Mouse (Mus musculus) urinary bladder, postnatal 0 days (tissue): ENCODE results near the gene D17H6S53E. TPM values are rescaled to one million over a fixed set of nuclear protein-coding genes. Genes with fewer than 3 reads are reported as not detected.

Experiments used
- polyA plus RNA-seq: library from polyadenylated mRNA; unstranded; fragments of >200 nt; fragmentation: Nextera tagmentation; extraction: Ambion mirVana; gene quantifications from 2 replicates; pipeline ENCODE4 v1.2.1, GENCODE M21; 2015

Gene D17H6S53E
- polyA plus RNA-seq, result 9.9 and 10.8 TPM in 2 replicates

DNA sequence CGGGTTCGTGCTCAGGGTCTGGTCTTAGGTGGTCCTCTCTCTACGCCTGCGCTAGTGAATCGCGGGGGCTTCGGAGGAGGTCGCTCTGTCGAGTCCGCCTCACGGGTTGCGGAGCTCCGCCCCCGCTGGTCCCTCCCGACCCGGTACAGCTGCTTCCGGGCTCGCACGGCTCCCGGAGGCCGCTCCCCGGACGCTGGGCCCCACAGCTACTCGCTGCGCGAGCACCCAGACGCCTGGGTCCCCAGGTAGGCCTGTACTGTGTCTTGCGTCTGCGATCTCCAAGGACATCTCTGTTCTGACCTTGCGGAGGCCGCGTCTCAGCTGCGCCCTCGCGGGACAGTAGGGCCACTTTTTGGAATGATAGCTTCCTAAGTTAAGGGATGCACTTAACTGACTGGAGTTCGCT lies at the start of gene D17H6S53E:
D17H6S53E (plus strand) TSS at position 168 of the 406 bp plus-strand sequence.

DNA sequence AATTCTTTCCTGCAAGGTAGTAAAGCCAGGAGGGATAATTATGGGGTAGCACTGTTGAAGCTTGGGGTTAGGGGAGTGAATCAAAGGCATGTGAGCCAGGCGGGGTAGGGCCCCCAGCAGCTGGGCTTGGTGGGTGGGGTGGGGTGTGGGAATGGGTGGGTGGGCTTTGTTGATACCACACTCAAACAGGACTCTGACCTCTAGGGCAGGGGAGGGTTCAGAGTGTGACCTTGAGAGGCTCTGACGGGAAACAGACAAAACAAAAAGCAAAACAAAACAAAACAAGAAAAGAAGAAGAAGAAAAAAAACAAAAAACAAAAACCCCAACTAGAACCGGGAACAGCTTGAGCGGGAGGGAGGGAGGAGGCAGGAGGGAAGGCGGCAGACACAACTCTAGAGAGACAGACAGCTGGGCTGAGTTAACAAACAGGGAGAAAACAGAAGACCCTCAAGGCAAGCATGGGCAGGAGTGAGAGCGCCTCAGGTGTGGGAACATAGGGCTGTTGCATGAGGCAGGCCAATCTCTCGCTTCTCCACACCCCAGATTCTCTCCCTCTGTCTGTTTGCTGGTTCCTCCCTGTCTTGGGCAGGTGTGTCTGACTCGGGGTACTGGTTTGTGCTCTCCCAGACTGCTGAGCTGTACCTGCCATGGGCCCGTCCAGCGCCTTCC lies 49.5 kb upstream of the D17H6S53E start, which contains the start of gene Ly6g6e:
Ly6g6e (plus strand) TSS at position 396 of the 670 bp plus-strand sequence.

GRCm38 (mm10) chr17:35077786-35078233 lies 48.4 kb upstream of the D17H6S53E start, which contains the start of gene Ly6g6d:
Ly6g6d (minus strand) TSS chr17:35078065.

GRCm38 (mm10) chr17:35085208-35085865 lies 40.8 kb upstream of the D17H6S53E start, which contains the start of gene Ly6g6f:
Ly6g6f (minus strand) TSS chr17:35085610.

DNA sequence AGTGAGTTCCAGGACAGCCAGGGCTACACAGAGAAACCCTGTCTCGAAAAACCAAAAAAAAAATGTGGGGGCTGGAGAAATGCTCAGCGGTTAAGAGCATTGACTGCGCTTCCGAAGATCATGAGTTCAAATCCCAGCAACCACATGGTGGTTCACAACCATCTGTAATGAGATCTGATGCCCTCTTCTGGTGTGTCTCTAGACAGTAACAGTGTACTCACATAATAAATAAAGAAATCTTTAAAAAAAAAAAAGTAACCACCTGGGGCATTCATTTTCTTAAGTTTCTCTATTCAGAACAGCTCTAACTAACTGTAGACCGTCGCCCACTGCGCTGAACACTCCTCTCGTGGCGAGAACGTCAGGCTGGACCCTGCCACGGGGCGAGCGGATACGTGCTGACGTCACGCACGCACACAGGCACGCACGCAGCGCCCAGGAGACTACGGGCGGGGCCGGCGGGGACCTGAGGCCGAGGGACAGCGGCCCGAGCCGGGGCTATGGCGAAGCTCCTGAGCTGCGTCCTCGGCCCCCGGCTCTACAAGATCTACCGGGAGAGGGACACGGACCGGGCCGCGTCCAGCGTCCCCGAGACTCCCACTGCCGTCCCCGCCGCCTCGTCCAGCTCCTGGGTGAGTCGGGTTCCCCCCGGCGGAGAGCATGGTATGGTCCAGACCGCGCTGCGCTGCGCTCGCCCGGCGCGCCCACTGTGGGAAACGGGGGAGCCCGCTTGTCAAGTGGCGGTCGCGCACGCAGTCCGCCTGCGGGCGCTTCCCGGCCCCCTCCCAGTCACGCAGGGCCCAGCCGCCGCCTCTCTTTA lies 37.1 kb upstream of the D17H6S53E start, which contains the start of gene Abhd16a:
Abhd16a (plus strand) TSS at position 439 of the 820 bp plus-strand sequence.

GRCm38 (mm10) chr17:35108097-35108496 lies 18.1 kb upstream of the D17H6S53E start, which contains the start of gene Ly6g5c:
Ly6g5c (plus strand) TSS chr17:35108279.

GRCm38 (mm10) chr17:35115046-35116019 lies 10.8 kb upstream of the D17H6S53E start, which contains the start of gene Ly6g5b:
Ly6g5b (minus strand) TSS chr17:35115428.

DNA sequence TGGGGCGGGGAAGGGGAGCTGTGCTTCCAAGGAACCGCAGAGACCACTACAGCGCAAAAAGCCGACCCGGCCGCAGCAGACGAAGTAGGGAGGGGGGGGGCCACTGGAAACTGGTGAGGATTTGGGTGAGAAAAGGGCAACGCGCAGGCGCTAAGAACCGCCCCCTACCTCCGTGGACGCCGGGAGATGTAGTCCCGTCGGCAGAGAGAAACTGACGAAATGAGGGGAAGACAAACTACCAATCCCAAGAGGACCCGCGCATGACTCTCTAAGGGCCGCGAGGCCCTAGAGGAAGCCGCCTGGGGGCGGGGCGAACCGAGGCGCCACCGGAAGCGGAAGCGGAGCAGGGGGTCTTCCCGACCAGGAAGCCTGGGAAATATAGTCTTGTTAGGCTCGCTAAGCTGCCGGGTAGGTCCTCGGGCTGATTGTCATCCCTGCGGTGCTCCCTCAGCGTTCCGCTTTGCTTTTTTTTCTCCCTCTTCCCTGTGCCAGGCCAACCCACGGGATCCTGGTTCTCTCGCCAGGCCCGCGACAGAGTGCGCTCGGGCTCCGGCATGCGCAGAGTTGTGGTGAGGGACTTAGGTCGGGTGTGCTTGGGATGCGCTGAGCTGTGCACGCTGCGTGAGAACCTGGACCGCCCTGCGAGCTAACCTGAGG lies 4.9 kb upstream of the D17H6S53E start, which contains the start of gene Gpank1:
Gpank1 (plus strand) TSS at position 313 of the 657 bp plus-strand sequence.

DNA sequence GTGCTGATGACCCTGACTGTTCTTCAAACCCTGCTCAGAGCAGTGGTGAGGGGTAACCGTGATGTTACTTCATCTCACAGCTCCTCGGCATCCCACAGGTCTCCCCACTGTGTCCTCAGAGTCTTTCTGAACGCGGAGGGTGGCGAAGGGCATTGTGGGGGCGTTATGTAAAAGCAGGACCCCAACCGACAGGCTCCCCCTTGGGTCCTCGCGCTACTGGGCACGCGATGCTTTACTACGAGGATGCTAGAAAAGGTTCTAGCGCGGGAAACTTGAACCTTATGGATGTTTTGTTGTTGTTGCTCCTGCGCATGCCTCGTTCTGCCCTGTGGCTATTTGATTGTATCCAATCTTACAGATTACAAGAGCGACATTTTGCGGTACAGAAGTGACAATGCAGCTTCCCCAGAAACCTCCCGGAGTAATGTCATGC lies 4.3 kb upstream of the D17H6S53E start, which contains the start of gene Csnk2b:
Csnk2b (minus strand) TSS at position 183 of the 433 bp plus-strand sequence.

DNA sequence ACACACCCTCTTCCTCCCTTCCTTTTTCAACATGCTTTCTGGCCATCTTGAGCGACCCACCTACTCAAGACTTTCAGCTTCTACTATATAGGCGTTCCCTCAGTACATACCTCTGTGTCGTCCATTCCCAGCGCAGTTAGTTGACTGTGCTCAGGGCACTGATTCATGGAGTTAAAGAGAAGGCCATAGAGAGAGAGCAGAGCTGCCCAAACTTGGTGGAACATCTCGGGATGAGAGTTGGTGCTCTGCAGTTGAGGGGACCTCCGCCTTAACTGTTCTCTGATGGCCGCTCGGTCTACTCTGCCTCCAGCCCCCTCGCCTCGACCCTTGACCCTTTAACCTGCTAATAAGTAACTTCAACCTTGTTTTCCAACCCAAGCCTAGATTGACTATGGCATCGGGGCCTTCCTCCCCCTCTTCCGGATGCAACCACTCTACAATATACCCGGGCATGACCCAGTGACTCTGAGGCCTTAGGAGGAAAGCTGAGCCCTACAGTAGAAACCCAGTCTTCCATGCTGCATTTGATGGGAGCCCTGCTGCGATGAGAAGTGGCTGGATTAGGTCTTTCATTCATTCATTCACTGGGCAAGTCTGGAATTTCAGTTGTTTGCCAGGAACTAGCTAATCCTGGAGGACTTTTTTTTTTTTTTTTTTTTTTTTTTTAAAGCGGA lies 5.5 kb downstream of the D17H6S53E start, which contains the start of gene Apom:
Apom (minus strand) TSS at position 551 of the 674 bp plus-strand sequence.

DNA sequence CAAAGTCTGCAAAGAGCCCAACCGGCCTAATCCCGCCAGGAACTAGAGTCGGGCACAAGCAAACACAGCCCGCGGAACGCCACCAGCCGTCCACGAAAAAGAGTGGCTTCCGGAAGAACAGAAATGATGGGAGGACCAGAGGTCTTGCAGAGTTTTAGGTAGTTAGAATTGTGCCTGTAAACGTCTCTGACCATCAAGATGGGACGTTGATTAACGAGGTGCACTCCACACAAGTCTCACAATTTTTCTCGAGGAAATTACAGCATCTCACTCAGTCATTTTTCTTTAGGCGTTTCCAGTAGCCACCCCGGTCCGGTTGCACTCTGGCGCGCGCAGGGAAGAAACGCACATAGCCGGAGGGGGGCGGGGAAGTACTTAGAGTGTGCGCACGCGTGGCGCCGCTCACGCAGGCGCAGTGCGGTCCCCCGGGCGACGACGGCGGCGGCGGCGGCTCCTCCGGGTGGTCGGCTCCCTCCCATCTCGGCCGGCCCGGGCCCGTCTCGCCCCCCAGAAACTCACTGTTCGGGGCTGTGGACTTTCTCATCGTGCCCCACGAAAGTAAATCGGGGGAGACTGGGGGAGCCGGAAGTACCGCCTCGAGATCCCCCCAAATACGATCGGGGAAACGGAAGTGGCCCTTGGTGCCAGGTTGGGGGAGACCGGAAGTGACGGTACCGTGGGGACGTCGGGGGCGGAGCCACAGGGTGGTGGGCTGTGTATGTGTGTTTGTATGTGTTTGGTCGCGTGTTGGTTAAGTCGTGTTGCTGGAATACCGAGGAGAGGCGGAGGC lies 8.8 kb downstream of the D17H6S53E start, which contains the start of gene Bag6:
Bag6 (plus strand) TSS at position 378 of the 790 bp plus-strand sequence.

DNA sequence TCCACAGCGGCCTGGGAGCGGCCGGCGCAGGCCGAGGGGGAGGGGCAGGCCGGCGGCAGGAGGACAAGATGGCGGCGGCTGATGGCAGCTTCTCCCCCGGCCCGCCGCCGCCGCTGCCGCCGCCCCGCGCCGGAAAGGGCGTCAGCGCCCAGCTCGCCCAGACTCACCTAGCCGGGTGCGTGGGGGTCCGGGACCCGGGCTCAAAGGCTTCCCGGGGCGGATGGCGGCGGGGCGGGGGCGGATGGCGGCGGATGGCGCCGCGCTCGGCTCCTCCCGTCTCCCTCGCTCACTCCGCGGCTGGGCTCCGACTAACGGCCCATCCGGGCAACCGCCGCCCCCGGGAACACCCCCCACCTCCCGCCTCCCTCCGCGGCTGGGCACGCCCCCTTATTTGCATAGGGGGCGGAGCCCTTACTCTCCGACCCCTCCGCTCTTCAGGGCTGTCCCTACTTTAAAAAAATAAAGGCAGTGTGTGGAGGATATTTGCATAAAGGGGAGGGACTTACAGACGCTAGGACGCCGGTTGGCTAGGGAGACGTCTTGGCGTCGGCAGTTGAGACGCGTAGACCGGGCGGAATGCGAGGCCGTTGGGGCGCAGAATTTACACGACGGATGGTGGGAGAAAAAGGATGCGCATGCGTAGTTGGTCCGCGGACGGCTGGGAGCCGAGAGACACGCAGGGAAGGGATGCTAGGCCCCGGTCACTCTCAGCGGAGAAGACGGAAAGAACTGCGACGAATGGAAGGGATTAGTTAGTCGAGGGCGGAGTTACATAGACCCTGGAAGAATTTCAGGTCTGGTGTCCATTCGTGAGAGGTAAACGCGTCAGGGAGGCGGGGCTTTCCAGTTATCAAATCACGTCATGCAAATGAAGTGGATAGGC lies 38.6 kb downstream of the D17H6S53E start, which contains the start of gene Prrc2a:
Prrc2a (minus strand) TSS at position 330 of the 883 bp plus-strand sequence.

GRCm38 (mm10) chr17:35175968-35176367 lies 49.8 kb downstream of the D17H6S53E start, which contains the start of gene Aif1:
Aif1 (minus strand) TSS chr17:35176068.

